Mouse (Mus musculus) myocyte (in vitro differentiated cells): ENCODE measurements around the gene Ints6l.

Source experiments
- CEBPB ChIP-seq: IDR thresholded peaks from 2 replicates; pipeline ENCODE4 v1.6.1; 2011; ENCODE audit warnings: mild to moderate bottlenecking, moderate library complexity; ENCODE audit not compliant: poor library complexity, insufficient read depth, severe bottlenecking
- E2F4 ChIP-seq: IDR thresholded peaks from one replicate; pipeline ENCODE4 v1.6.1; 2011; ENCODE audit warnings: mild to moderate bottlenecking, control low read depth, moderate library complexity; ENCODE audit not compliant: insufficient read depth
- MAX ChIP-seq: IDR thresholded peaks from one replicate; pipeline ENCODE4 v1.6.1; 2011; ENCODE audit warnings: low read depth, mild to moderate bottlenecking, control low read depth
- MYOD1 ChIP-seq, 3 experiments: IDR thresholded peaks; one replicate each; pipeline ENCODE4 v1.6.1; 2011; ENCODE audit warnings: control low read depth in 2 of 3, low read depth in 2 of 3, mild to moderate bottlenecking in 2 of 3, moderate library complexity in 1 of 3; ENCODE audit not compliant: insufficient read length in 2 of 3, control insufficient read depth in 1 of 3
- MYOG ChIP-seq, 3 experiments: IDR thresholded peaks; one replicate each; pipeline ENCODE4 v1.6.1; 2011; ENCODE audit warnings: control low read depth in 2 of 3, low read depth in 2 of 3, mild to moderate bottlenecking in 2 of 3; ENCODE audit not compliant: insufficient read length in 2 of 3, control insufficient read depth in 1 of 3, insufficient read depth in 1 of 3
- POLR2A ChIP-seq: IDR thresholded peaks from one replicate; pipeline ENCODE4 v1.6.1; 2011; ENCODE audit warnings: low read depth, mild to moderate bottlenecking, control low read depth, moderate library complexity; ENCODE audit not compliant: insufficient read length
- POLR2AphosphoS2 ChIP-seq: IDR thresholded peaks from one replicate; pipeline ENCODE4 v1.6.1; 2011; ENCODE audit warnings: low read depth, control low read depth; ENCODE audit not compliant: insufficient read length
- REST ChIP-seq: IDR thresholded peaks from one replicate; pipeline ENCODE4 v1.6.1; 2011; ENCODE audit warnings: mild to moderate bottlenecking, control low read depth, moderate library complexity; ENCODE audit not compliant: insufficient read depth, insufficient read length
- TCF12 ChIP-seq: IDR thresholded peaks from one replicate; pipeline ENCODE4 v1.6.1; 2011; ENCODE audit warnings: mild to moderate bottlenecking, control low read depth; ENCODE audit not compliant: poor library complexity, insufficient read depth, severe bottlenecking
- TCF3 ChIP-seq: IDR thresholded peaks from one replicate; pipeline ENCODE4 v1.6.1; 2011; ENCODE audit warnings: low read depth, control low read depth; ENCODE audit not compliant: insufficient read length
- USF1 ChIP-seq: IDR thresholded peaks from one replicate; pipeline ENCODE4 v1.6.1; 2011; ENCODE audit warnings: low read depth, mild to moderate bottlenecking, control low read depth, moderate library complexity

- TF ChIP-seq POLR2A, result no peak
- TF ChIP-seq POLR2AphosphoS2, result no peak
- TF ChIP-seq TCF12, result no peak
- TF ChIP-seq MAX, result no peak
- no peak for TF ChIP-seq MYOD1 (IDR thresholded peaks at IDR 0.05; ENCODE audit: control insufficient read depth in 1 of 3, insufficient read length in 2 of 3, low read depth in 2 of 3)
- no peak for TF ChIP-seq MYOG (IDR thresholded peaks at IDR 0.05; ENCODE audit: control insufficient read depth in 1 of 3, insufficient read depth in 1 of 3, insufficient read length in 2 of 3, low read depth in 2 of 3)
- no peak for TF ChIP-seq E2F4
- no peak for TF ChIP-seq TCF3
- TF ChIP-seq REST, result no peak
- TF ChIP-seq CEBPB, result no peak
- no peak for TF ChIP-seq USF1
Measured at GRCm38 (mm10) chrX:56464906-56465305, 10.2 kb downstream of the Ints6l start.
